Mouse (Mus musculus) bone marrow, adult 2 months (tissue): ENCODE data around the gene Exosc10.

Experiments used
- CTCF ChIP-seq: fragments of 200-500 bp; IDR thresholded peaks from 2 replicates; pipeline ENCODE4 v1.5.1; 2011; ENCODE audit warnings: low read length, control low read depth; ENCODE audit not compliant: control insufficient read depth, insufficient read depth
- POLR2A ChIP-seq: fragments of 200-500 bp; IDR thresholded peaks from 2 replicates; pipeline ENCODE4 v1.6.1; 2011; ENCODE audit warnings: low read depth, mild to moderate bottlenecking, control low read depth, low read length, borderline replicate concordance; ENCODE audit not compliant: control insufficient read depth

GRCm38 (mm10) chr4:148530351-148530750 lies 27.9 kb upstream of the Exosc10 start:
- TF ChIP-seq POLR2A, result no peak
- no peak for TF ChIP-seq CTCF
